Mouse (Mus musculus) liver, adult 2 months (tissue): Measurements from ENCODE around the gene Krtap4-1.

ENCODE experiments used
- CTCF ChIP-seq: fragments of 200-500 bp; IDR thresholded peaks from 2 replicates; pipeline ENCODE4 v1.5.1; 2011; ENCODE audit warnings: low read depth, low read length, control low read depth
- POLR2A ChIP-seq: fragments of 200-500 bp; IDR thresholded peaks from 2 replicates; pipeline ENCODE4 v1.6.1; 2011; ENCODE audit warnings: low read length, control low read depth; ENCODE audit not compliant: insufficient read depth; ENCODE audit errors: extremely low read depth

DNA sequence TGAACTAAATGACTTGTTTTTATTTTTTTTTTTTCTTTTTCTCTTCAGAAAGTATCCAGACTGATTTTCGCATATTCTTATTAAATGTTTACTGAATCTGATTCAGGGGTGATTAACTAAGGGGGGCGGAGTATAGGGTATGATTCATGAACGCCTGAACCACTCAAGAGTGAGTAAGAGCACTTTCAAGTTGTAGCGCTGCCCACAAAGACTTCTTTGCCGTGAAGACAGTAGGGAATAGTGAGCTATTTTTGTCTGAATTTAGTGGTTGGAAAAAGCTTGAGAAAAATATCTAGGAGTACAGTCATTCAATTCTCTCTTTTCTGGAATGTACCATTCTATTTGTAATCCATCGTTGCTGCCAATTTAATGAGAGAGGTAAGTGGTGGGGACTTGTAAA is 46.5 kb downstream of the Krtap4-1 start:
- TF ChIP-seq CTCF (no peak), POLR2A (no peak)
